Mouse (Mus musculus): ENCODE results near the gene Krtap31-2.

Krtap31-2 gene

GRCm38 (mm10) chr11:99935991-99936390, at the start of gene Krtap31-2:
Krtap31-2 (plus strand) TSS chr11:99936291.
- in situ Hi-C loops (cut with MseI, MboI): no loop called here

GRCm38 (mm10) chr11:99907620-99908019, 28.5 kb upstream of the Krtap31-2 start, which contains the start of gene Krtap31-1:
Krtap31-1 (plus strand) TSS chr11:99907920.
- in situ Hi-C loops (cut with MseI, MboI): no loop called here

- in situ Hi-C loops (cut with MseI, MboI): no loop called here
Observed at GRCm38 (mm10) chr11:99914451-99914850, 21.6 kb upstream of the Krtap31-2 start, which contains the start of gene Gm11565. Gm11565 (plus strand) TSS chr11:99914751.

- in situ Hi-C loops (cut with MseI, MboI): no loop called here
Observed at GRCm38 (mm10) chr11:99937751-99938264, 1.7 kb downstream of the Krtap31-2 start.

- in situ Hi-C loops (cut with MseI, MboI): no loop called here
Observed at GRCm38 (mm10) chr11:99948175-99948574, 12.1 kb downstream of the Krtap31-2 start, which contains the start of gene Krtap9-5. Krtap9-5 (plus strand) TSS chr11:99948475.

- in situ Hi-C loops (cut with MseI, MboI): no loop called here
Observed at GRCm38 (mm10) chr11:99964213-99964612, 28.1 kb downstream of the Krtap31-2 start.

- in situ Hi-C loops (cut with MseI, MboI): no loop called here
Observed at GRCm38 (mm10) chr11:99965961-99966360, 29.9 kb downstream of the Krtap31-2 start.

- in situ Hi-C loops (cut with MseI, MboI): no loop called here
Observed at GRCm38 (mm10) chr11:99978953-99979352, 42.9 kb downstream of the Krtap31-2 start, which contains the start of gene Krtap29-1. Krtap29-1 (minus strand) TSS chr11:99979053.

- in situ Hi-C loops (cut with MseI, MboI): no loop called here
Observed at GRCm38 (mm10) chr11:99982731-99983130, 46.6 kb downstream of the Krtap31-2 start.

GRCm38 (mm10) chr11:99983442-99983841, 47.4 kb downstream of the Krtap31-2 start:
- in situ Hi-C loops (cut with MseI, MboI): no loop called here

GRCm38 (mm10) chr11:99985291-99986092, 49.4 kb downstream of the Krtap31-2 start:
- in situ Hi-C loops (cut with MseI, MboI): no loop called here

GRCm38 (mm10) chr11:99986180-99986647, 50.1 kb downstream of the Krtap31-2 start, which contains the start of gene Krtap16-1:
Krtap16-1 (minus strand) TSS chr11:99986597.
- in situ Hi-C loops (cut with MseI, MboI): no loop called here
